Mouse (Mus musculus) cerebellum, adult 11 months (tissue): ENCODE measurements around the gene Spryd4.
A peak's percentile ranks its signal among the peaks of the same experiment; 100 is the strongest.
"Not testable (repeated sequence)": the region's sequence is repeated elsewhere in the genome, so short reads cannot be mapped to it uniquely, and the experiment has no call there.

Experiments
- DNase-seq: peaks from one replicate; pipeline ENCODE4 v3.0.0; 2022

Spryd4 gene

GRCm38 (mm10) chr10:128185277-128185940, 26.2 kb downstream of the Spryd4 start:
- DNase-seq = no peak

- no peak for DNase-seq
Observed at GRCm38 (mm10) chr10:128184296-128184695, 27.3 kb downstream of the Spryd4 start.

- no peak for DNase-seq
Observed at GRCm38 (mm10) chr10:128179989-128180388, 31.6 kb downstream of the Spryd4 start, which contains the start of gene Rbms2. Gene Rbms2 (minus strand): TSS chr10:128180297.

GRCm38 (mm10) chr10:128177316-128177715, 34.3 kb downstream of the Spryd4 start:
- no peak for DNase-seq

GRCm38 (mm10) chr10:128175996-128176755, 35.4 kb downstream of the Spryd4 start:
- peak; percentile 42 for DNase-seq

GRCm38 (mm10) chr10:128175302-128175701, 36.3 kb downstream of the Spryd4 start:
- DNase-seq = no peak

- DNase-seq = not testable (repeated sequence)
Observed at GRCm38 (mm10) chr10:128171348-128171747, 40.3 kb downstream of the Spryd4 start.

- DNase-seq = no peak
Observed at GRCm38 (mm10) chr10:128167091-128167490, 44.5 kb downstream of the Spryd4 start.

- DNase-seq = not testable (repeated sequence)
Observed at GRCm38 (mm10) chr10:128165726-128166125, 45.9 kb downstream of the Spryd4 start.
